Mouse (Mus musculus): ENCODE data around the gene Pip5k1a. TPM values are rescaled to one million over a fixed set of nuclear protein-coding genes. Genes with fewer than 3 reads are reported as not detected.
"Not testable (repeated sequence)": the region's sequence is repeated elsewhere in the genome, so short reads cannot be mapped to it uniquely, and the experiment has no call there.

The Pip5k1a gene
- polyA plus RNA-seq, 1 experiment from 2014 or later = 21.3 TPM

- Histone ChIP-seq H3K4me1 (peaks cover 20% of the 10 kb centered on the region), H3K27ac (replicated peaks) (peak overlapping the region; percentile 89; the same call in 1 of the 2 replicates), H3K36me3 (replicated peaks) (peaks cover 14% of the 10 kb centered on the region), H3K4me3 (peak overlapping the region; percentile 91)
- H3K9me3 ChIP-seq; H3K27me3 ChIP-seq (replicated peaks; ENCODE audit: low read depth, poor library complexity, severe bottlenecking); DNase-seq (ENCODE audit: low spot score): not testable (repeated sequence)
These were observed 578 bp upstream of the Pip5k1a start for GRCm38 (mm10) chr3:95107308-95107707.

- DNase-seq (ENCODE audit: low spot score) = no peak
- Histone ChIP-seq H3K4me1 (peaks cover 14% of the 10 kb centered on the region), H3K9me3 (no peaks in the 10 kb centered on the region), H3K4me3 (peak overlapping the region; percentile 91), H3K27me3 (replicated peaks; ENCODE audit: low read depth, poor library complexity, severe bottlenecking) (no peaks in the 10 kb centered on the region), H3K27ac (replicated peaks) (peak overlapping the region; percentile 89), H3K36me3 (replicated peaks) (peaks cover 28% of the 10 kb centered on the region)
- WGBS = under 1% methylated on average over 16 of the region's 16 CpGs
These were observed 968 bp downstream of the Pip5k1a start for GRCm38 (mm10) chr3:95105586-95106337.

DNA sequence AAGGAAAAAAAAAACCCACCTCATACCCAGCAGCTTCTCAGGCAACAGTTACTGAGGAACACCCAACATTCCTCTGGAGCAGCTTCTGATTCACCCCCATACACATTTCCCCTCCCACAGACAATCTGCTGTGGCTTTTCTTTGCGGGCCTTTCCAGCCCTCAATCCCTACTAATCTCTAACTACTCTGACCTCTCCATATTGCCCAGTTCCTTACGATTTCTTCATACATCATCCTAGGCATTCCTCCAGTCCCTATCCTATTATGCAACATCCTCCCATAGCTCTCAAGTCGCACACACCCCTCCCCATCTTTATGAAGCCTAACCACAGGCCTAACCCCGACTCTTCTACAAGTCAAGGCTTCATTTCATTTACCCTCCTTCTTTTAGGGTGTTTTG lies 1.6 kb downstream of the Pip5k1a start:
- 77% methylated on average over 4 of the region's 4 CpGs for WGBS

GRCm38 (mm10) chr3:95100854-95101253 lies 5.9 kb downstream of the Pip5k1a start:
- peaks cover 12% of the 10 kb centered on the region for H3K4me1 ChIP-seq
- DNase-seq (ENCODE audit: low spot score) = no peak
- H3K4me3 ChIP-seq = no peak overlapping the region
- 45% methylated on average over 2 of the region's 2 CpGs for WGBS
- H3K27ac ChIP-seq (replicated peaks) = no peak overlapping the region
- peaks cover 60% of the 10 kb centered on the region for H3K36me3 ChIP-seq (replicated peaks)
- H3K27me3 ChIP-seq (replicated peaks; ENCODE audit: low read depth, poor library complexity, severe bottlenecking) = no peaks in the 10 kb centered on the region
- H3K9me3 ChIP-seq = no peaks in the 10 kb centered on the region

More for the DNA sequence above, 1.6 kb downstream of the Pip5k1a start:
- H3K27me3 ChIP-seq (replicated peaks; ENCODE audit: low read depth, poor library complexity, severe bottlenecking) = no peaks in the 10 kb centered on the region
- H3K4me1 ChIP-seq = peaks cover 14% of the 10 kb centered on the region
- no peaks in the 10 kb centered on the region for H3K9me3 ChIP-seq
- H3K27ac ChIP-seq (replicated peaks) = no peak overlapping the region
- H3K4me3 ChIP-seq = peak overlapping the region; percentile 91
- DNase-seq (ENCODE audit: low spot score) = no peak
- peaks cover 30% of the 10 kb centered on the region for H3K36me3 ChIP-seq (replicated peaks)

DNA sequence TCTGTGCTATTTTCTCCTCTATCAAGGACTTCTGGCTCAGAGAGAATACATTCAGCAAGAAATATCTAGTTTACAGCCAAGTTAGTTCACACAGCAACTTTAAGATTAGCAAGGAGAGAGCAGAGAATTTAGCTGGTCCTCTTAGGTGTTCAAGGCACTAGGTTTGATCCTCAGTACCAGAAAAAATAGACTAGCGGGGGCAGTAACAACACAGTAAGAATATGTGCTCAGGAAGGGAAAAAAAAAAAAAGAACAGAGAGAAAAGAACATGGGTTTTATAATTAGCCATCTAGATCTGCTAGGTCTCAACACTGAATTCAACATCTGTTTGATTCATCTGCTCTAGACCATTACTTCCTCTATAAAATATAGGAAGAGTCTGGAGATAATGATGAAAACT lies 18.7 kb downstream of the Pip5k1a start:
- DNase-seq (ENCODE audit: low spot score) = no peak
- H3K4me3 ChIP-seq = no peak overlapping the region
- H3K9me3 ChIP-seq = no peaks in the 10 kb centered on the region
- H3K27ac ChIP-seq (replicated peaks) = no peak overlapping the region
- WGBS = 98% methylated on average over 1 of the region's 1 CpGs
- H3K27me3 ChIP-seq (replicated peaks; ENCODE audit: low read depth, poor library complexity, severe bottlenecking) = no peaks in the 10 kb centered on the region
- no peaks in the 10 kb centered on the region for H3K4me1 ChIP-seq
- H3K36me3 ChIP-seq (replicated peaks) = peaks cover 30% of the 10 kb centered on the region

GRCm38 (mm10) chr3:95071606-95072005 lies 35.1 kb downstream of the Pip5k1a start:
- 92% methylated on average over 2 of the region's 2 CpGs for whole genome bisulfite sequencing
- Histone ChIP-seq H3K36me3 (replicated peaks) (peaks cover 98% of the 10 kb centered on the region), H3K9me3 (no peaks in the 10 kb centered on the region), H3K4me1 (no peaks in the 10 kb centered on the region), H3K4me3 (no peak overlapping the region), H3K27ac (replicated peaks) (no peak overlapping the region), H3K27me3 (replicated peaks; ENCODE audit: low read depth, poor library complexity, severe bottlenecking) (no peaks in the 10 kb centered on the region)
- no peak for DNase-seq (ENCODE audit: low spot score)

GRCm38 (mm10) chr3:95066570-95066969 lies 40.2 kb downstream of the Pip5k1a start:
- H3K9me3 ChIP-seq = no peaks in the 10 kb centered on the region
- DNase-seq (ENCODE audit: low spot score) = no peak
- no peaks in the 10 kb centered on the region for H3K4me1 ChIP-seq
- 92% methylated on average over 11 of the region's 11 CpGs for WGBS
- H3K36me3 ChIP-seq (replicated peaks) = peaks cover 99% of the 10 kb centered on the region
- H3K27me3 ChIP-seq (replicated peaks; ENCODE audit: low read depth, poor library complexity, severe bottlenecking) = no peaks in the 10 kb centered on the region
- no peak overlapping the region for H3K27ac ChIP-seq (replicated peaks)
- no peak overlapping the region for H3K4me3 ChIP-seq

- Histone ChIP-seq H3K4me3 (no peak overlapping the region), H3K27me3 (replicated peaks; ENCODE audit: low read depth, poor library complexity, severe bottlenecking) (no peaks in the 10 kb centered on the region), H3K27ac (replicated peaks) (no peak overlapping the region), H3K9me3 (no peaks in the 10 kb centered on the region), H3K4me1 (no peaks in the 10 kb centered on the region), H3K36me3 (replicated peaks) (peaks cover 99% of the 10 kb centered on the region)
- WGBS = 92% methylated on average over 6 of the region's 6 CpGs
- no peak for DNase-seq (ENCODE audit: low spot score)
These were observed 40.6 kb downstream of the Pip5k1a start for GRCm38 (mm10) chr3:95066095-95066494.

DNA sequence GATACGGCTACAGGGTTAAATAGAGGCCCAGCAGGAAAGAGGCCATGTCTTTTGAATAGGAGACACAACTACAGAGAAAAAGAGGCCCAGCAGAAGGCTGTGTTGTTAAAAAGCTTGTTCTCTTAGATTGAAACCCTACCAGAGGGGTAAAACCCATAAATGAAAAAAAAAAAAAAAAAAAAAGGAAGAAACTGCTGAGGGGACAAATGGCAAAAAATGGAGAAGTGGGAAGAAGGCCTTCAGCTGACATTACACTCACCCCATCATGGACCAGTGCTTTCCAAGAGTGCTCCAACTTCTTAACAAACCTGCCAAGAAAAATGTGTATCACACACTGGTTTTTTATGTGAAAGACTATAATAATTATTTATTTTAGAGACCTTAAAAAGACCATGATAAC lies 41.2 kb downstream of the Pip5k1a start:
- Histone ChIP-seq H3K27me3 (replicated peaks; ENCODE audit: low read depth, poor library complexity, severe bottlenecking) (no peaks in the 10 kb centered on the region), H3K27ac (replicated peaks) (no peak overlapping the region), H3K4me3 (no peak overlapping the region), H3K36me3 (replicated peaks) (peaks cover 99% of the 10 kb centered on the region), H3K4me1 (no peaks in the 10 kb centered on the region), H3K9me3 (no peaks in the 10 kb centered on the region)
- WGBS = 95% methylated on average over 1 of the region's 1 CpGs
- DNase-seq (ENCODE audit: low spot score) = no peak

DNA sequence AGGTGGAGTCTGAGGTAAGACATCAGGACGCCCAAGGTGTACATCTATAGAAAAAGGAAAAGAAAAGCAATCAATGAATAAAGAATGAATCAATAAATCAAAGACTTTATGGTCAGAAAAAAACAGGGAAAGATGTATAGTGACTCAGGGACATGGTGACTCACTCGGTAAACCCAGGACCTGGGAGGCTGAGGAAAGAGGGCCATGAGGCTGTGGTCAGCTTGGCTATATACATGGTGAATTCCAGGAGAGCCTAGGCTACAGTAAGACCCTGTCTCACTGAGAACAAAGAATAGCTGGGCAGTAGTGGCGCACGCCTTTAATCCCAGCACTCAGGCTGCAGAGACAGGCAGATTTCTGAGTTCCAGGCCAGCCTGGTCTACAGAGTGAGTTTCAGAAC lies 43.0 kb downstream of the Pip5k1a start:
- no peaks in the 10 kb centered on the region for H3K27me3 ChIP-seq (replicated peaks; ENCODE audit: low read depth, poor library complexity, severe bottlenecking)
- no peak for DNase-seq (ENCODE audit: low spot score)
- 0 out of 2 replicates have a peak, but pooled peaks cover 2% of the 10 kb centered on the region for H3K4me1 ChIP-seq
- no peaks in the 10 kb centered on the region for H3K9me3 ChIP-seq
- 90% methylated on average over 4 of the region's 4 CpGs for WGBS
- peaks cover 99% of the 10 kb centered on the region for H3K36me3 ChIP-seq (replicated peaks)
- H3K27ac ChIP-seq (replicated peaks) = no peak overlapping the region
- H3K4me3 ChIP-seq = no peak overlapping the region

DNA sequence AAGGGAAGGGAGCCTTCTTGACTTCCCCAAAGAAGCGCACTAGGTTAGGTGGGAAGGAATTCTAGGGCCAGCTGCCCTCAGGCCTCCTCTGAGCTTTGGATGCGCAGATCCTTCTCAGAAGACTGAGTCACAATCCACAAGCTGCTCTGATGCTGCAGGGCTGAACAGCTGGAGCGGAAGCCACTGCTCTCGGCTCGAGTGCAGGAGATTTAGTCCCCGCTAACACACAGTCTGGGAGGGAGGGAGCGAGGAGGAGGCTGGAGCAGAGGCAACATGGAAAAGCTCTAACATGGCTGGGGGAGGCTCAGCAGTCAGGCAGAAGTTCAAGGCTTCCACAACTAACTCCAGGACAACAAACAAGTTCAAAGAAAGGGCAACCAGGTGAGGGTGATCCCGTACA lies 48.7 kb downstream of the Pip5k1a start:
- no peaks in the 10 kb centered on the region for H3K9me3 ChIP-seq
- H3K27me3 ChIP-seq (replicated peaks; ENCODE audit: low read depth, poor library complexity, severe bottlenecking) = no peaks in the 10 kb centered on the region
- H3K4me3 ChIP-seq = no peak overlapping the region
- peaks cover 67% of the 10 kb centered on the region for H3K36me3 ChIP-seq (replicated peaks)
- H3K27ac ChIP-seq (replicated peaks) = no peak overlapping the region
- peaks cover 10% of the 10 kb centered on the region for H3K4me1 ChIP-seq
- peak; percentile 20 for DNase-seq (ENCODE audit: low spot score)
- WGBS = 73% methylated on average over 8 of the region's 8 CpGs

DNA sequence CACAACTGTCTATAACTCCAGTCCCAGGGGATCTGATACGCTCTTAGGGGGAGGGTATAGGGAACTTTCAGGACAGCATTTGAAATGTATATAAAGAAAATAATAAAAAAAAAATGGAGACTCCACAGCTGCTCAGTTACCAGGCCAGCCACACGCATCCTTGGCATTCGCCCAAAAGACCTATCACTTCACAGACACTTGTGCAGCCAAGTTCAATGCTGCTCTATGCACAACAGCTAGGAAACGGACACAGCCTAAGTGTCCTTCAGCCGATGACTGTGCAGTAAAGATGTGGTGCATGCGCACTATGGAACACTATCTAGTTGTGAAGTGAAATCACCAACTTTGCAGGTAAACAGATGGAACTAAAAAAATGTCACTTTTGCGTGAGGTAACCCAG lies 50.5 kb downstream of the Pip5k1a start:
- Histone ChIP-seq H3K4me1 (peaks cover 10% of the 10 kb centered on the region), H3K9me3 (no peaks in the 10 kb centered on the region), H3K4me3 (no peak overlapping the region), H3K27me3 (replicated peaks; ENCODE audit: low read depth, poor library complexity, severe bottlenecking) (no peaks in the 10 kb centered on the region), H3K36me3 (replicated peaks) (peaks cover 49% of the 10 kb centered on the region), H3K27ac (replicated peaks) (no peak overlapping the region)
- no peak for DNase-seq (ENCODE audit: low spot score)
- 97% methylated on average over 7 of the region's 7 CpGs for WGBS

DNA sequence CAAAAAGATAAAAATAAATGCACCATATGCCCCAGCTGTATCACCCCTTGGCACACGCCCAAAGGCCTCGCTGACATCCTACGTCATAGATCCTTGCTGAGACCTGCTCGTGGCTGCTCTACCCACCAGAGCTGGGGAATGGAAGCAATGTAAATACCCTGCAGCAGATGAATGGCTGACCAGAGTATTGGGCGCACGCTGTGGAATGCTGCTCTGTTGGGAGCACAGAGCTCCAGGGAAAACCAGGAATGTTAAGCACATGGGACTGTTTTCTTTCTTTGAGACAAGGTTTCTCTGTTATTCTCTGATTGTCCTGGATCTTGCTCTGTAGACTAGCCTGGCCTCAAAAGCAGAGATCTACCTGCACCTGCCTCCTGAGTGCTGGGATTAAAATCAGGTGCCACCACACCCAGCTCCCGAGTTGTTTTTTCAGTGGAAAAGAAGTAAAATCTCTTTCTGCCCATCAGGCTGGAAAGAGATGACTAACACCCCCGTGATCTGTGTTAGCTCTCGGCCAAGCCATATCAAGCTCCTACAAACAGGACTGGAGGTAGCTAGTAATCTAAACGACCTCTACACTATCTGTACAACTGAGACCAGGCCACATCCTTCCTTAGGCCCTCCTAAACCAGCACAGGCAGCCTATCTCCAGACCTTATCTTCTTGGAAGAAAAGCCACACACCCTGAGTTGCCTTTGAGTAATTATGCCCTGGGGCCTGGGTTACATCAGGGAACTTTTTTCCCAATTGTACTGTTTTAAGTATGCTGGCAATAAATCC lies 52.1 kb downstream of the Pip5k1a start:
- peak; percentile 22 for DNase-seq (ENCODE audit: low spot score)
- Histone ChIP-seq H3K4me1 (peaks cover 12% of the 10 kb centered on the region), H3K27me3 (replicated peaks; ENCODE audit: low read depth, poor library complexity, severe bottlenecking) (no peaks in the 10 kb centered on the region), H3K4me3 (no peak overlapping the region), H3K27ac (replicated peaks) (no peak overlapping the region), H3K9me3 (no peaks in the 10 kb centered on the region), H3K36me3 (replicated peaks) (peaks cover 33% of the 10 kb centered on the region)
- WGBS = 48% methylated on average over 10 of the region's 10 CpGs

All from embryonic facial prominence, embryonic 10.5 days (tissue).